Mouse (Mus musculus) embryonic facial prominence, embryonic 10.5 days (tissue): ENCODE data around the gene Gucy1b2. TPM values are rescaled to one million over a fixed set of nuclear protein-coding genes. Genes with fewer than 3 reads are reported as not detected.

Experiments
- DNase-seq: peaks from one replicate; pipeline ENCODE4 v3.0.0-alpha.2; 2017; ENCODE audit warnings: low spot score
- H3K27ac ChIP-seq: fragments of 300-500 bp; sonication (generic); replicated peaks from 2 replicates; pipeline ENCODE4 v1.5.1; 2016; ENCODE audit warnings: mild to moderate bottlenecking
- H3K27me3 ChIP-seq: fragments of 300-500 bp; sonication (generic); replicated peaks from 2 replicates; pipeline ENCODE4 v1.6.1; 2016; ENCODE audit warnings: low read depth, mild to moderate bottlenecking; ENCODE audit not compliant: poor library complexity, severe bottlenecking
- H3K36me3 ChIP-seq: fragments of 300-500 bp; sonication (generic); replicated peaks from 2 replicates; pipeline ENCODE4 v1.6.1; 2016; ENCODE audit warnings: mild to moderate bottlenecking, moderate library complexity
- H3K4me1 ChIP-seq: fragments of 300-500 bp; sonication (generic); 2 replicates; pipeline ENCODE4 v1.6.1; 2016
- H3K4me3 ChIP-seq: fragments of 300-500 bp; sonication (generic); 2 replicates; pipeline ENCODE4 v1.5.1; 2016; ENCODE audit warnings: mild to moderate bottlenecking, moderate library complexity
- H3K9me3 ChIP-seq: fragments of 300-500 bp; sonication (generic); 2 replicates; pipeline ENCODE4 v1.6.1; 2016; ENCODE audit warnings: mild to moderate bottlenecking
- WGBS: fragments of 180-500 bp; shearing (Covaris S2); methylation state at CpG from one replicate; pipeline ENCODE4 v1.1.7; 2016; 5-methylcytosine and 5-hydroxymethylcytosine counted together
- polyA plus RNA-seq: library from polyadenylated mRNA; unstranded; fragments of >200 nt; fragmentation: Nextera tagmentation; extraction: Ambion mirVana; gene quantifications from 2 replicates; pipeline ENCODE4 v1.2.1, GENCODE M21; 2016

The Gucy1b2 gene
- polyA plus RNA-seq, 1 experiment from 2014 or later = not detected

GRCm38 (mm10) chr14:62438236-62438635, 17.9 kb downstream of the Gucy1b2 start:
- Histone ChIP-seq H3K4me3 (no peak overlapping the region), H3K27ac (no peak overlapping the region), H3K36me3 (no peaks in the 10 kb centered on the region), H3K4me1 (peaks cover under 1% of the 10 kb centered on the region; the same call in 1 of the 2 replicates), H3K9me3 (no peaks in the 10 kb centered on the region), H3K27me3 (no peaks in the 10 kb centered on the region)
- 55% methylated on average over 4 of the region's 4 CpGs for WGBS
- no peak for DNase-seq

DNA sequence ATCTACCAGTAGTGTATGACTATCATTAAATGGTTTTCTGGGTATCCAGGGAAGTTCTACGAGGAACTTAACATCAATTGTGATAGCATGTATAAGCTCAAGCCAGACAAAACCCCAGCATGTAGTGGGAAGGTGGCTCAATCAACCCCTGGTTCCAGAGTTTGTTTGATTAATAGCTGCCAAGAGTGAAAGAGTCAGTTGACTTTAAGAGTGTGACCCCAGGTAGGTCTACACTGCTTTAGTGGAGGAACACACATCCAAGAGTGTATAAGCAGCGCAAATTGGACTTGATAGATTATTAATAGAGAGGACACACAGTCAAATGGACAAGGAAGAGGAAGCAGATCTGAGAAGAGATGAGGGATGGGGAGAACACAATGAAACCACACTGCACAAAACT, 18.3 kb downstream of the Gucy1b2 start:
- Histone ChIP-seq H3K27ac (no peak overlapping the region), H3K4me3 (no peak overlapping the region), H3K4me1 (no peaks in the 10 kb centered on the region), H3K36me3 (no peaks in the 10 kb centered on the region), H3K9me3 (no peaks in the 10 kb centered on the region), H3K27me3 (no peaks in the 10 kb centered on the region)
- DNase-seq = no peak
- WGBS = 90% methylated on average over 2 of the region's 2 CpGs

- Histone ChIP-seq H3K36me3 (no peaks in the 10 kb centered on the region), H3K9me3 (no peaks in the 10 kb centered on the region), H3K27ac (no peak overlapping the region), H3K4me3 (no peak overlapping the region), H3K27me3 (no peaks in the 10 kb centered on the region), H3K4me1 (no peaks in the 10 kb centered on the region)
- 74% methylated on average over 2 of the region's 2 CpGs for WGBS
- no peak for DNase-seq
These were observed 30.8 kb downstream of the Gucy1b2 start for GRCm38 (mm10) chr14:62425277-62425691.

DNA sequence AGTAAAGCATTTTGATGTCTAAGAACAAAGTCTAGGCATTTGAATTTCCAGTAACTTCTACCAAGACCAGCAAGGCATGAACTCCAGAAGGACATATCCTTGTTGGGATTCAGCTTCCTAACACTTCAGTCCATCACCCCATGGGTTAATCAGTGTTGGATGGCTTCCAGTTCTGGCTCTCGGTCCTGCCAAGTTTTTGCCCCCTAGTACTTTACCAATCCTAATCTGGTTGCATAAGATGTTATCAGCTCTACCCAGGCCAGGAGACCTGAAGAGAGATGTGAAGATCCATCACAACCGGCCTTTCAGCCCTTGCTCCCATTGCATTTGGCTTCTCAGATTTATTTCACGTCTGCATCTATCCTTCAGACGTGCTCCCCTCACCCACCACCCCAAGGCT, 33.8 kb downstream of the Gucy1b2 start:
- H3K27me3 ChIP-seq = no peaks in the 10 kb centered on the region
- 89% methylated on average over 4 of the region's 4 CpGs for WGBS
- no peaks in the 10 kb centered on the region for H3K9me3 ChIP-seq
- H3K4me3 ChIP-seq = no peak overlapping the region
- H3K27ac ChIP-seq = no peak overlapping the region
- no peaks in the 10 kb centered on the region for H3K4me1 ChIP-seq
- H3K36me3 ChIP-seq = no peaks in the 10 kb centered on the region
- no peak for DNase-seq

DNA sequence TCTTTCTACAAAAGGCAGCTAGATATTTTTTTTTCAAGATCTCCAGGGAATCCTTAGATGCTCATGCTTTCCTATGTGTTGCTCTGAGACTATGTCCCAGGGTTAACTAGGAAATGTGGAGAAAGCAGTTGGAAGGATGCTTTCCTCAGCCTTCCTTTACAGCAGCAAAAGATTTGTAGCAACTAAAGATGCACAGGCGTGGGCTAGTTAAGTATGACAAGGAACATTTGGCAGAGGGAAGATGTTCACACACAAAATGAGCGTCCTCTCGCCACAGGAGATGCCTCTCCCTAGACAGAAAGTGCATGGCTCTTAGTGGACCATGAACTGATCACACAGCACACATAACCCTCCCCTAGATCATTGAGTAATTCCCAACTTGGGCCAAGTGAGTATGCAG, 38.6 kb downstream of the Gucy1b2 start:
- WGBS = 90% methylated on average over 3 of the region's 3 CpGs
- no peaks in the 10 kb centered on the region for H3K9me3 ChIP-seq
- H3K27ac ChIP-seq = no peak overlapping the region
- no peak for DNase-seq
- H3K36me3 ChIP-seq = no peaks in the 10 kb centered on the region
- peaks cover 16% of the 10 kb centered on the region for H3K4me1 ChIP-seq
- no peak overlapping the region for H3K4me3 ChIP-seq
- no peaks in the 10 kb centered on the region for H3K27me3 ChIP-seq

DNA sequence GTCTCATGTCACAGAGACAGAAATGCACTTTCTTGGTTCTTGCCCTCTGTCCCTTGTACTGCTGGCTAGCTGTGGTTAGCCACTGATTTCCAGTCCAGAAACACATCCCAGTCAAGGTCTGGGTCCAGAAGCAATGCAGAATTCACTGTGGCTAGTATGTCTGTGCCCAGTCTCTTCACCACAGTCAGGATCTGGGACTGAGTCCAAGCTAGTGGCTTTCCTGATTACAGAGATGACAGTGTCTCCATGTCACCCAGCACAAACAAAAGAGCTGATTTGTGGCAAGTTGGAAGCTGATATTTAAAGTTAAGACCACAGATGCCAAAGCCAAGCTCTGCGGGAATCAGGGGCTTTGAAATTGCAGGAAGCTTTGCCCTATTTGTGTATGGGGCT, 39.4 kb downstream of the Gucy1b2 start:
- Histone ChIP-seq H3K4me1 (peaks cover 16% of the 10 kb centered on the region), H3K4me3 (no peak overlapping the region), H3K27ac (no peak overlapping the region), H3K9me3 (no peaks in the 10 kb centered on the region), H3K27me3 (no peaks in the 10 kb centered on the region), H3K36me3 (no peaks in the 10 kb centered on the region)
- no peak for DNase-seq
- 74% methylated on average over 1 of the region's 1 CpGs for WGBS

GRCm38 (mm10) chr14:62416007-62416741, 39.9 kb downstream of the Gucy1b2 start:
- Histone ChIP-seq H3K27me3 (no peaks in the 10 kb centered on the region), H3K36me3 (no peaks in the 10 kb centered on the region), H3K4me3 (no peak overlapping the region), H3K9me3 (no peaks in the 10 kb centered on the region), H3K27ac (no peak overlapping the region; the same call in 1 of the 2 replicates), H3K4me1 (peaks cover 16% of the 10 kb centered on the region)
- DNase-seq = no peak
- 60% methylated on average over 7 of the region's 7 CpGs for WGBS

DNA sequence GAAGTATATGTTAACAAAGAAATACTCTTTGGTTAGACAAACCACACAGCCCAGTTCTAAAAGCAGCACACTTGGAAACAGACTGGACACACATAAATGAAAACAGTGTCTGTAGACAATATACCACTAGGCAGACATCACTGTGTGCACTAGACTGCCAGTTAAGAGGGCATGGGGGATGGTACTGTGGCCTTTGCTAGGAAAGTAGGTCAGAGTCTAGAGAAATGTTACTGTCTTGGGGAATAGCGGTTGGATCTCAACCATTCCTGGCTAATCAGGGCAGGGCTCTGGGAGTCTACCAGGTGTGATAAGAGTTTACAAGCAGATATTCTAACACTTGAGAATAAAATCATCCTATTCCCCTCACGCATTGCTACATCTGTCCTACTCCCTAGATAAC, 60.7 kb downstream of the Gucy1b2 start:
- no peaks in the 10 kb centered on the region for H3K4me1 ChIP-seq
- no peak overlapping the region for H3K27ac ChIP-seq
- DNase-seq = no peak
- no peak overlapping the region for H3K4me3 ChIP-seq
- H3K27me3 ChIP-seq = no peaks in the 10 kb centered on the region
- WGBS = 86% methylated on average over 2 of the region's 2 CpGs
- H3K36me3 ChIP-seq = no peaks in the 10 kb centered on the region
- H3K9me3 ChIP-seq = no peaks in the 10 kb centered on the region

DNA sequence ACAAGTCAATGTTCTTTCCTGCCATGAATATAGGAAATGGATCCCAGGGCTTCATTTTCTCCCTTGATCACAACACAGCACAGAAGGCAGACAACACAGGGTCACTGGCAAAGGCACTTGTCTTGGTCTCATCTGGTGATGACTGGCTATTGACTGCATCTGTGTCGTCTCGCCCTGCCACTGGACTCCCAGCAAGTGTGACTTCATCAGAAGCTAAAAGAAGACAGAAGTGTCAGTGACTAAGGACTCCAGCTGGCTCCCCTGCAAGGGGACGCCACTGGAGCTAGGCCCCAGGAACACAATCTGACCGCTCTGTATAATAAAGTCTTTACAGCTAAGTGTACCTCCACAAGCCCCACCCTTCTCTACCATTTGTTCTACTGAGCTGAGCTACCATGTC, 63.3 kb downstream of the Gucy1b2 start:
- Histone ChIP-seq H3K27ac (no peak overlapping the region), H3K4me3 (no peak overlapping the region), H3K4me1 (peaks cover 11% of the 10 kb centered on the region), H3K36me3 (no peaks in the 10 kb centered on the region), H3K9me3 (no peaks in the 10 kb centered on the region), H3K27me3 (no peaks in the 10 kb centered on the region)
- no peak for DNase-seq
- WGBS = 85% methylated on average over 4 of the region's 4 CpGs

GRCm38 (mm10) chr14:62389729-62390536, 66.2 kb downstream of the Gucy1b2 start:
- no peak overlapping the region for H3K4me3 ChIP-seq
- no peaks in the 10 kb centered on the region for H3K36me3 ChIP-seq
- no peaks in the 10 kb centered on the region for H3K27me3 ChIP-seq
- no peaks in the 10 kb centered on the region for H3K9me3 ChIP-seq
- DNase-seq = no peak
- peaks cover 11% of the 10 kb centered on the region for H3K4me1 ChIP-seq
- H3K27ac ChIP-seq = peak overlapping the region; percentile 1; the same call in 1 of the 2 replicates
- 84% methylated on average over 9 of the region's 9 CpGs for WGBS

DNA sequence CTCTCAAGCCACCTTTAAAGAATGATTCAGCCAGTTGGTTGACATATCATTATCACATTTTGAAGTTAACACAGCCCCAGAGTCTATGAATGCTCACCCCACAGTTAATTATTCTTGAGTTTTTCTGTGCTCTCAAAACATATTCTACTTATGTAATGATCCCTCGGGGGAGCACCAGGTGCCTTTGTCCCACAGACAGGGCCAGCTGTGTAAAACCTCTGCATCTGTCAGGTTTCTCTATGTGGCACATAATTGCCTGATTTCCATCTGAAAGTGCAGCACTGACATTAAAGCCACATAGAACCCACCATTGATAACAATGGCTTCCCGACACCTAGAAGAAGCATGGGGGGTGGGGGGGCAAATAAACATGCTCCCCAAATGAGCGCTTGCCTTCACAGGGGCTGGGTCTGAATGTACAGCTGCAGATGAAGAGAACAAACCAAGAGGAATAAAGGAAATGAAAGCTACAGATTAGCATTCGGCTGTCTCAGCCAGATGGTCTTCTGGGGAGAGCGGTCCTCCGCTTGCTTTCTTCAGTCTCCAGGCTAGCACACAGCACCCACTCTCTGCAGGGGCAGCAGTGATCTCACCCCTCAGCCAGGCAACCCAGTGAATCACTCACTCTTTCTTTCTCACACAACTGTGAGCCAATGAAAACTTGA, 66.9 kb downstream of the Gucy1b2 start:
- Histone ChIP-seq H3K27ac (peak overlapping the region; percentile 1; the same call in 1 of the 2 replicates), H3K9me3 (no peaks in the 10 kb centered on the region)
- no peak for DNase-seq

DNA sequence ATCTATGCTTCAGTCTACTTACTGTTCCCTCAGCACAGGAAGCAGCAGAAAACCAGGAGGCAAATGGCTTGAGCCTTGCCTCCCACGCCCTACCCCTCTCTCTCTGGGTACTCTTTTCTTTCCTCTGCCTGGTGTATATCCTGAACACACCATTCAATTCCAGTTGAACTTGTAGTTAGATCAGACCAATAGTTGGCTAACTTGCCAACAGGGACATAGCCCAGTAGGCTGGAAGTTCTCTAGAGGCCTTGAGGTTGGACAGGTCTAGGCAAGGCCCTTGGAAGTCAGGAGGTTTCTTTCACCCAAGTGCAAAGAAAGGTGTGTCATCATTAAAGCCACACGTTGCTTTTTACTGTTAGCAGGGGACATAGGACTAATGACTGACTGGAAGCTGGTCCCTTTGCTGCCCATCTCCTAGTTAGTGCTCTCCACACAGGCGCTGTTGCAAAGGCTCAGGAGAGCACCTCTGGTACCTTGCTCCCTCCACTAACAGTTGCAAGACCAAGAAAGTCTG, 72.2 kb downstream of the Gucy1b2 start:
- no peak for DNase-seq
- H3K36me3 ChIP-seq = no peaks in the 10 kb centered on the region
- H3K4me1 ChIP-seq = no peaks in the 10 kb centered on the region
- no peak overlapping the region for H3K4me3 ChIP-seq
- H3K27ac ChIP-seq = no peak overlapping the region
- 87% methylated on average over 3 of the region's 3 CpGs for WGBS
- no peaks in the 10 kb centered on the region for H3K9me3 ChIP-seq
- H3K27me3 ChIP-seq = no peaks in the 10 kb centered on the region

More for the DNA sequence above, 66.9 kb downstream of the Gucy1b2 start:
- Histone ChIP-seq H3K36me3 (no peaks in the 10 kb centered on the region), H3K27me3 (no peaks in the 10 kb centered on the region), H3K4me1 (peaks cover 11% of the 10 kb centered on the region), H3K4me3 (no peak overlapping the region)
- WGBS = 83% methylated on average over 6 of the region's 6 CpGs
